Mouse (Mus musculus) midbrain, embryonic 13.5 days (tissue): Measurements from ENCODE around the gene Ddx17. TPM values are rescaled to one million over a fixed set of nuclear protein-coding genes. Genes with fewer than 3 reads are reported as not detected.

Experiments
- ATAC-seq: fragments of 200-750 bp; cut with Nextera tagmentation; 2 replicates; pipeline ENCODE4 v1.8.0; 2017; ENCODE audit warnings: mild to moderate bottlenecking, moderate TSS enrichment, moderate library complexity
- H3K27ac ChIP-seq: fragments of 300-500 bp; sonication (generic); 2 replicates; pipeline ENCODE4 v1.5.1; 2015; ENCODE audit warnings: inconsistent platforms, mild to moderate bottlenecking, moderate library complexity
- H3K27me3 ChIP-seq: fragments of 300-500 bp; sonication (generic); 2 replicates; pipeline ENCODE4 v1.6.1; 2015; ENCODE audit warnings: mild to moderate bottlenecking, inconsistent platforms
- H3K36me3 ChIP-seq: fragments of 300-500 bp; sonication (generic); 2 replicates; pipeline ENCODE4 v1.6.1; 2015; ENCODE audit warnings: mild to moderate bottlenecking, inconsistent platforms
- H3K4me1 ChIP-seq: fragments of 300-500 bp; sonication (generic); replicated peaks from 2 replicates; pipeline ENCODE4 v1.6.1; 2015; ENCODE audit warnings: inconsistent platforms
- H3K4me2 ChIP-seq: fragments of 300-500 bp; sonication (generic); replicated peaks from 2 replicates; pipeline ENCODE4 v1.6.1; 2015; ENCODE audit warnings: moderate library complexity, mild to moderate bottlenecking, inconsistent platforms
- H3K4me3 ChIP-seq: fragments of 300-500 bp; sonication (generic); replicated peaks from 2 replicates; pipeline ENCODE4 v1.5.1; 2015; ENCODE audit warnings: mild to moderate bottlenecking, inconsistent platforms
- H3K9ac ChIP-seq: fragments of 300-500 bp; sonication (generic); replicated peaks from 2 replicates; pipeline ENCODE4 v1.6.1; 2015; ENCODE audit warnings: mild to moderate bottlenecking, inconsistent platforms
- H3K9me3 ChIP-seq: fragments of 300-500 bp; sonication (generic); 2 replicates; pipeline ENCODE4 v1.6.1; 2016; ENCODE audit warnings: mild to moderate bottlenecking, inconsistent platforms
- WGBS: fragments of 180-500 bp; shearing (Covaris S2); methylation state at CpG from one replicate; pipeline ENCODE4 v1.1.7; 2015; 5-methylcytosine and 5-hydroxymethylcytosine counted together
- microRNA-seq: library from miRNA; unstranded; fragments of <30 nt; microRNA quantifications from one replicate; pipeline ENCODE4, GENCODE M21; 2016
- polyA plus RNA-seq: library from polyadenylated mRNA; unstranded; fragments of >200 nt; fragmentation: Nextera tagmentation; extraction: Ambion mirVana; gene quantifications from 2 replicates; pipeline ENCODE4 v1.2.1, GENCODE M21; 2015

Ddx17 gene
- polyA plus RNA-seq, 1 experiment from 2014 or later, result 71.4 TPM

- 19% methylated on average over 18 of the region's 18 CpGs for WGBS
- ATAC-seq, result no peak
- Histone ChIP-seq H3K9ac (no peak overlapping the region), H3K4me1 (peaks cover 26% of the 10 kb centered on the region), H3K4me2 (no peak overlapping the region), H3K9me3 (no peaks in the 10 kb centered on the region), H3K36me3 (no peaks in the 10 kb centered on the region), H3K27me3 (peaks cover 83% of the 10 kb centered on the region), H3K4me3 (no peak overlapping the region), H3K27ac (no peak overlapping the region)
Measured at GRCm38 (mm10) chr15:79502891-79503341, 43.6 kb downstream of the Ddx17 start.

- 71% methylated on average over 17 of the region's 17 CpGs for WGBS
- no peak overlapping the region for H3K4me2 ChIP-seq
- no peaks in the 10 kb centered on the region for H3K9me3 ChIP-seq
- no peak overlapping the region for H3K4me3 ChIP-seq
- no peak for ATAC-seq
- H3K27ac ChIP-seq, result no peak overlapping the region
- no peaks in the 10 kb centered on the region for H3K36me3 ChIP-seq
- peaks cover 9% of the 10 kb centered on the region for H3K4me1 ChIP-seq
- H3K27me3 ChIP-seq, result peaks cover 58% of the 10 kb centered on the region
- H3K9ac ChIP-seq, result peak overlapping the region; percentile 12; the same call in 1 of the 2 replicates
Measured at GRCm38 (mm10) chr15:79500110-79500509, 46.4 kb downstream of the Ddx17 start.

GRCm38 (mm10) chr15:79493527-79493926 lies 53.0 kb downstream of the Ddx17 start:
- H3K4me2 ChIP-seq, result no peak overlapping the region
- ATAC-seq, result no peak
- WGBS, result 56% methylated on average over 18 of the region's 18 CpGs

GRCm38 (mm10) chr15:79489463-79489862 lies 57.1 kb downstream of the Ddx17 start:
- Histone ChIP-seq H3K4me3 (no peak overlapping the region), H3K4me2 (no peak overlapping the region), H3K4me1 (no peaks in the 10 kb centered on the region), H3K36me3 (no peaks in the 10 kb centered on the region), H3K9ac (no peak overlapping the region), H3K27me3 (peaks cover 18% of the 10 kb centered on the region), H3K9me3 (no peaks in the 10 kb centered on the region), H3K27ac (no peak overlapping the region)
- 75% methylated on average over 11 of the region's 11 CpGs for WGBS
- ATAC-seq, result no peak

More at GRCm38 (mm10) chr15:79493527-79493926, 53.0 kb downstream of the Ddx17 start:
- no peak overlapping the region for H3K4me3 ChIP-seq
- H3K27me3 ChIP-seq, result peaks cover 20% of the 10 kb centered on the region
- H3K9me3 ChIP-seq, result no peaks in the 10 kb centered on the region
- no peaks in the 10 kb centered on the region for H3K36me3 ChIP-seq
- H3K4me1 ChIP-seq, result no peaks in the 10 kb centered on the region
- H3K27ac ChIP-seq, result no peak overlapping the region
- no peak overlapping the region for H3K9ac ChIP-seq

GRCm38 (mm10) chr15:79481181-79481688 lies 65.3 kb downstream of the Ddx17 start:
- Histone ChIP-seq H3K27me3 (peaks cover 7% of the 10 kb centered on the region; the same call in 1 of the 2 replicates), H3K9ac (no peak overlapping the region), H3K9me3 (no peaks in the 10 kb centered on the region), H3K27ac (no peak overlapping the region), H3K4me2 (no peak overlapping the region), H3K4me3 (no peak overlapping the region), H3K4me1 (peaks cover 5% of the 10 kb centered on the region; the same call in 1 of the 2 replicates), H3K36me3 (no peaks in the 10 kb centered on the region)
- 10% methylated on average over 15 of the region's 15 CpGs for WGBS
- no peak for ATAC-seq

Small RNAs within 50 kb of the gene (microRNA-seq; reads per million reads assigned to microRNA genes)
- not detected for gene Gm27903

Other genes starting within 250 kb of the Ddx17 start
- 37.5 and 43.3 TPM in 2 replicates for gene Pla2g6, start 218.4 kb downstream of the Ddx17 start, polyA plus RNA-seq
- 0.76 and 0.79 TPM in 2 replicates for gene Maff, start 200.1 kb downstream of the Ddx17 start, polyA plus RNA-seq
- 32.8 and 35.0 TPM in 2 replicates for gene Tmem184b, start 143.2 kb downstream of the Ddx17 start, polyA plus RNA-seq
- gene Csnk1e, start 91.2 kb downstream of the Ddx17 start, polyA plus RNA-seq, result 233 and 269 TPM in 2 replicates
- gene Kcnj4, start 41.5 kb downstream of the Ddx17 start, polyA plus RNA-seq, result not detected in 2 replicates
- gene Kdelr3, start 30.3 kb downstream of the Ddx17 start, polyA plus RNA-seq, result 6.0 and 8.3 TPM in 2 replicates
- 0.75 and 1.0 TPM in 2 replicates for gene Dmc1, start 58.4 kb upstream of the Ddx17 start, polyA plus RNA-seq
- 6.8 and 6.9 TPM in 2 replicates for gene Fam227a, start 112.2 kb upstream of the Ddx17 start, polyA plus RNA-seq
- gene Cby1, start 112.5 kb upstream of the Ddx17 start, polyA plus RNA-seq, result 92.4 and 94.9 TPM in 2 replicates
- 254 and 260 TPM in 2 replicates for gene Tomm22, start 124.1 kb upstream of the Ddx17 start, polyA plus RNA-seq
- 18.4 and 20.6 TPM in 2 replicates for gene Josd1, start 141.2 kb upstream of the Ddx17 start, polyA plus RNA-seq
- gene Gtpbp1, start 144.1 kb upstream of the Ddx17 start, polyA plus RNA-seq, result 42.6 and 49.1 TPM in 2 replicates
- gene Sun2, start 195.8 kb upstream of the Ddx17 start, polyA plus RNA-seq, result 8.4 and 8.5 TPM in 2 replicates
- 84.8 and 91.6 TPM in 2 replicates for gene Dnal4, start 231.1 kb upstream of the Ddx17 start, polyA plus RNA-seq